Mouse (Mus musculus) kidney, adult 8-10 months (tissue): ENCODE data around the gene Fbxo47.

Source experiments
- DNase-seq, 2 experiments: peaks; one replicate each; pipeline ENCODE4 v3.0.0; 2022

Fbxo47 gene

GRCm38 (mm10) chr11:97829913-97830476 lies 54.0 kb downstream of the Fbxo47 start:
- DNase-seq: no peak

GRCm38 (mm10) chr11:97829365-97829764 lies 54.6 kb downstream of the Fbxo47 start:
- DNase-seq: no peak

GRCm38 (mm10) chr11:97827654-97828053 lies 56.3 kb downstream of the Fbxo47 start:
- no peak for DNase-seq

- DNase-seq: no peak
Measured at GRCm38 (mm10) chr11:97826414-97826813, 57.5 kb downstream of the Fbxo47 start.

- DNase-seq: no peak
Measured at GRCm38 (mm10) chr11:97825971-97826370, 58.0 kb downstream of the Fbxo47 start.

GRCm38 (mm10) chr11:97825295-97825694 lies 58.7 kb downstream of the Fbxo47 start:
- no peak for DNase-seq

- no peak for DNase-seq
Measured at GRCm38 (mm10) chr11:97824895-97825294, 59.1 kb downstream of the Fbxo47 start.

- no peak for DNase-seq
Measured at GRCm38 (mm10) chr11:97824168-97824567, 59.8 kb downstream of the Fbxo47 start.

- peak in 1 of 2 experiments; percentile 39 for DNase-seq
Measured at GRCm38 (mm10) chr11:97822840-97823603, 60.9 kb downstream of the Fbxo47 start.

- DNase-seq: peak in 1 of 2 experiments; percentile 43
Measured at GRCm38 (mm10) chr11:97821401-97822064, 62.4 kb downstream of the Fbxo47 start.

GRCm38 (mm10) chr11:97820840-97821239 lies 63.1 kb downstream of the Fbxo47 start:
- peak; percentile 93 to 94 for DNase-seq

- no peak for DNase-seq
Measured at GRCm38 (mm10) chr11:97819923-97820322, 64.0 kb downstream of the Fbxo47 start.

- no peak for DNase-seq
Measured at GRCm38 (mm10) chr11:97819102-97819501, 64.9 kb downstream of the Fbxo47 start.

- DNase-seq: peak in 1 of 2 experiments; percentile 43
Measured at GRCm38 (mm10) chr11:97818571-97818970, 65.4 kb downstream of the Fbxo47 start.

GRCm38 (mm10) chr11:97818003-97818402 lies 66.0 kb downstream of the Fbxo47 start:
- DNase-seq: no peak

GRCm38 (mm10) chr11:97817379-97817778 lies 66.6 kb downstream of the Fbxo47 start:
- DNase-seq: peak; percentile 79 to 80

GRCm38 (mm10) chr11:97816916-97817315 lies 67.0 kb downstream of the Fbxo47 start:
- DNase-seq: no peak

GRCm38 (mm10) chr11:97816176-97816575 lies 67.8 kb downstream of the Fbxo47 start:
- no peak for DNase-seq

GRCm38 (mm10) chr11:97815736-97816135 lies 68.2 kb downstream of the Fbxo47 start:
- DNase-seq: no peak

GRCm38 (mm10) chr11:97813746-97814515 lies 70.0 kb downstream of the Fbxo47 start:
- peak; percentile 79 for DNase-seq

GRCm38 (mm10) chr11:97813085-97813484 lies 70.9 kb downstream of the Fbxo47 start:
- no peak for DNase-seq

- DNase-seq: no peak
Measured at GRCm38 (mm10) chr11:97812491-97812921, 71.4 kb downstream of the Fbxo47 start.
